Mouse (Mus musculus): Measurements from ENCODE around the gene Zfp36. TPM values are rescaled to one million over a fixed set of nuclear protein-coding genes. Genes with fewer than 3 reads are reported as not detected.
A peak's percentile ranks its signal among the peaks of the same experiment; 100 is the strongest.
"Not testable (repeated sequence)": the region's sequence is repeated elsewhere in the genome, so short reads cannot be mapped to it uniquely, and the experiment has no call there.

The Zfp36 gene
- polyA plus RNA-seq, 1 experiment from 2014 or later, result 13.7 TPM

- peaks cover 62% of the 10 kb centered on the region for H3K36me3 ChIP-seq
- WGBS, result 6% methylated on average over 22 of the region's 22 CpGs
- DNase-seq (ENCODE audit: low spot score), result peak; percentile 61
- H3K27ac ChIP-seq, result peak overlapping the region; percentile 83
- no peaks in the 10 kb centered on the region for H3K27me3 ChIP-seq (ENCODE audit: insufficient read depth, poor library complexity, severe bottlenecking)
- no peaks in the 10 kb centered on the region for H3K9me3 ChIP-seq
- peaks cover 20% of the 10 kb centered on the region for H3K4me1 ChIP-seq
- H3K4me3 ChIP-seq, result peak overlapping the region; percentile 79
Measured at GRCm38 (mm10) chr7:28393272-28393951, 13.4 kb upstream of the Zfp36 start.

GRCm38 (mm10) chr7:28392429-28393271 lies 12.6 kb upstream of the Zfp36 start, which contains the start of the genes Med29 and Paf1:
TSS of gene Med29 (minus strand) at chr7:28392708.
TSS of gene Paf1 (plus strand) at chr7:28392951.
- Histone ChIP-seq H3K27ac (peak within 1 kb of the TSS; percentile 88), H3K4me1 (peaks cover 20% of the 10 kb centered on the region), H3K4me3 (peak within 1 kb of the TSS; percentile 79), H3K36me3 (peaks cover 62% of the 10 kb centered on the region), H3K9me3 (no peaks in the 10 kb centered on the region), H3K27me3 (ENCODE audit: insufficient read depth, poor library complexity, severe bottlenecking) (no peaks in the 10 kb centered on the region)
- peak; percentile 99 for DNase-seq (ENCODE audit: low spot score)
- WGBS, result under 1% methylated on average over 58 of the region's 58 CpGs

GRCm38 (mm10) chr7:28390331-28390730 lies 10.3 kb upstream of the Zfp36 start:
- H3K27me3 ChIP-seq (ENCODE audit: insufficient read depth, poor library complexity, severe bottlenecking), result no peaks in the 10 kb centered on the region
- H3K4me1 ChIP-seq, result peaks cover 24% of the 10 kb centered on the region
- H3K9me3 ChIP-seq, result no peaks in the 10 kb centered on the region
- peaks cover 60% of the 10 kb centered on the region for H3K36me3 ChIP-seq
- DNase-seq (ENCODE audit: low spot score), result no peak
- no peak overlapping the region; the same call in 1 of the 2 replicates for H3K4me3 ChIP-seq
- no peak overlapping the region for H3K27ac ChIP-seq
- WGBS, result 99% methylated on average over 3 of the region's 3 CpGs

GRCm38 (mm10) chr7:28387384-28387783 lies 7.3 kb upstream of the Zfp36 start:
- not testable (repeated sequence) for DNase-seq (ENCODE audit: low spot score); H3K27me3 ChIP-seq (ENCODE audit: insufficient read depth, poor library complexity, severe bottlenecking); H3K9me3 ChIP-seq; H3K4me3 ChIP-seq; H3K27ac ChIP-seq
- 85% methylated on average over 7 of the region's 7 CpGs for WGBS
- Histone ChIP-seq H3K4me1 (peaks cover 31% of the 10 kb centered on the region), H3K36me3 (peaks cover 49% of the 10 kb centered on the region)

GRCm38 (mm10) chr7:28386877-28387276 lies 6.8 kb upstream of the Zfp36 start:
- 81% methylated on average over 6 of the region's 6 CpGs for WGBS
- H3K9me3 ChIP-seq; H3K27me3 ChIP-seq (ENCODE audit: insufficient read depth, poor library complexity, severe bottlenecking); H3K4me3 ChIP-seq; H3K27ac ChIP-seq; DNase-seq (ENCODE audit: low spot score): not testable (repeated sequence)
- Histone ChIP-seq H3K4me1 (peaks cover 36% of the 10 kb centered on the region), H3K36me3 (peaks cover 49% of the 10 kb centered on the region)

GRCm38 (mm10) chr7:28386462-28386861 lies 6.4 kb upstream of the Zfp36 start:
- Histone ChIP-seq H3K36me3 (peaks cover 49% of the 10 kb centered on the region), H3K4me3 (no peak overlapping the region)
- WGBS, result 11% methylated on average over 4 of the region's 4 CpGs

GRCm38 (mm10) chr7:28386007-28386406 lies 6.0 kb upstream of the Zfp36 start:
- peaks cover 36% of the 10 kb centered on the region for H3K4me1 ChIP-seq
- peak overlapping the region; percentile 37 for H3K27ac ChIP-seq
- peaks cover 49% of the 10 kb centered on the region for H3K36me3 ChIP-seq
- no peak overlapping the region for H3K4me3 ChIP-seq
- WGBS, result 76% methylated on average over 7 of the region's 7 CpGs
- DNase-seq (ENCODE audit: low spot score), result no peak
- H3K9me3 ChIP-seq, result no peaks in the 10 kb centered on the region
- H3K27me3 ChIP-seq (ENCODE audit: insufficient read depth, poor library complexity, severe bottlenecking), result no peaks in the 10 kb centered on the region

More at GRCm38 (mm10) chr7:28386462-28386861, 6.4 kb upstream of the Zfp36 start:
- Histone ChIP-seq H3K4me1 (peaks cover 36% of the 10 kb centered on the region), H3K9me3 (no peaks in the 10 kb centered on the region), H3K27ac (peak overlapping the region; percentile 37), H3K27me3 (ENCODE audit: insufficient read depth, poor library complexity, severe bottlenecking) (no peaks in the 10 kb centered on the region)
- peak; percentile 95 for DNase-seq (ENCODE audit: low spot score)

GRCm38 (mm10) chr7:28385196-28385595 lies 5.1 kb upstream of the Zfp36 start:
- Histone ChIP-seq H3K27me3 (ENCODE audit: insufficient read depth, poor library complexity, severe bottlenecking) (no peaks in the 10 kb centered on the region), H3K27ac (no peak overlapping the region), H3K36me3 (peaks cover 42% of the 10 kb centered on the region), H3K9me3 (no peaks in the 10 kb centered on the region), H3K4me1 (peaks cover 43% of the 10 kb centered on the region), H3K4me3 (no peak overlapping the region)
- DNase-seq (ENCODE audit: low spot score), result no peak
- WGBS, result 90% methylated on average over 9 of the region's 9 CpGs

- no peak for DNase-seq (ENCODE audit: low spot score)
- Histone ChIP-seq H3K4me1 (peaks cover 49% of the 10 kb centered on the region), H3K4me3 (no peak overlapping the region), H3K27ac (peak overlapping the region; percentile 96; the same call in 1 of the 2 replicates), H3K36me3 (peaks cover 32% of the 10 kb centered on the region), H3K27me3 (ENCODE audit: insufficient read depth, poor library complexity, severe bottlenecking) (no peaks in the 10 kb centered on the region), H3K9me3 (no peaks in the 10 kb centered on the region)
- WGBS, result 83% methylated on average over 6 of the region's 6 CpGs
Measured at GRCm38 (mm10) chr7:28384162-28384561, 4.1 kb upstream of the Zfp36 start.

- 72% methylated on average over 4 of the region's 4 CpGs for WGBS
- Histone ChIP-seq H3K27ac (peak overlapping the region; percentile 96), H3K9me3 (no peaks in the 10 kb centered on the region), H3K27me3 (ENCODE audit: insufficient read depth, poor library complexity, severe bottlenecking) (no peaks in the 10 kb centered on the region), H3K36me3 (peaks cover 26% of the 10 kb centered on the region), H3K4me3 (no peak overlapping the region), H3K4me1 (peaks cover 46% of the 10 kb centered on the region)
- DNase-seq (ENCODE audit: low spot score), result no peak
Measured at GRCm38 (mm10) chr7:28383606-28384005, 3.6 kb upstream of the Zfp36 start.

- Histone ChIP-seq H3K36me3 (peaks cover 20% of the 10 kb centered on the region), H3K27ac (peak overlapping the region; percentile 96), H3K4me1 (peaks cover 51% of the 10 kb centered on the region), H3K27me3 (ENCODE audit: insufficient read depth, poor library complexity, severe bottlenecking) (no peaks in the 10 kb centered on the region), H3K4me3 (peak overlapping the region; percentile 52), H3K9me3 (no peaks in the 10 kb centered on the region)
- no peak for DNase-seq (ENCODE audit: low spot score)
- WGBS, result 23% methylated on average over 11 of the region's 11 CpGs
Measured at GRCm38 (mm10) chr7:28382981-28383396, 2.9 kb upstream of the Zfp36 start.

- peaks cover 20% of the 10 kb centered on the region for H3K36me3 ChIP-seq
- H3K27me3 ChIP-seq (ENCODE audit: insufficient read depth, poor library complexity, severe bottlenecking), result no peaks in the 10 kb centered on the region
- 52% methylated on average over 9 of the region's 12 CpGs for WGBS
- H3K4me1 ChIP-seq, result peaks cover 56% of the 10 kb centered on the region
- H3K27ac ChIP-seq, result peak overlapping the region; percentile 96
- no peak for DNase-seq (ENCODE audit: low spot score)
- no peaks in the 10 kb centered on the region for H3K9me3 ChIP-seq
- peak overlapping the region; percentile 52 for H3K4me3 ChIP-seq
Measured at GRCm38 (mm10) chr7:28382347-28382951, 2.4 kb upstream of the Zfp36 start.
